Mouse (Mus musculus): Measurements from ENCODE around the gene Nptn.

Gene Nptn

GRCm38 (mm10) chr9:58657735-58658512 lies 75.9 kb downstream of the Nptn start:
- no peak for DNase-seq

GRCm38 (mm10) chr9:58658596-58659309 lies 76.7 kb downstream of the Nptn start:
- DNase-seq: no peak

- DNase-seq: no peak
Observed at GRCm38 (mm10) chr9:58659331-58659730, 77.3 kb downstream of the Nptn start.

GRCm38 (mm10) chr9:58659989-58660388 lies 77.9 kb downstream of the Nptn start:
- no peak for DNase-seq

- DNase-seq: no peak
Observed at GRCm38 (mm10) chr9:58660673-58661072, 78.6 kb downstream of the Nptn start.

GRCm38 (mm10) chr9:58662007-58662406 lies 80.0 kb downstream of the Nptn start:
- no peak for DNase-seq

GRCm38 (mm10) chr9:58662791-58663190 lies 80.8 kb downstream of the Nptn start:
- DNase-seq: no peak

- no peak for DNase-seq
Observed at GRCm38 (mm10) chr9:58665492-58665891, 83.5 kb downstream of the Nptn start.

- DNase-seq: no peak
Observed at GRCm38 (mm10) chr9:58666191-58666590, 84.2 kb downstream of the Nptn start.

GRCm38 (mm10) chr9:58667244-58667643 lies 85.2 kb downstream of the Nptn start:
- DNase-seq: no peak

GRCm38 (mm10) chr9:58668171-58668570 lies 86.1 kb downstream of the Nptn start:
- DNase-seq: no peak

GRCm38 (mm10) chr9:58669071-58669470 lies 87.0 kb downstream of the Nptn start:
- no peak for DNase-seq

GRCm38 (mm10) chr9:58669819-58670218 lies 87.8 kb downstream of the Nptn start:
- no peak for DNase-seq

GRCm38 (mm10) chr9:58672474-58672873 lies 90.4 kb downstream of the Nptn start:
- no peak for DNase-seq

- no peak for DNase-seq
Observed at GRCm38 (mm10) chr9:58674736-58675135, 92.7 kb downstream of the Nptn start.

- DNase-seq: no peak
Observed at GRCm38 (mm10) chr9:58675371-58675770, 93.3 kb downstream of the Nptn start.

GRCm38 (mm10) chr9:58681411-58681810 lies 99.4 kb downstream of the Nptn start:
- no peak for DNase-seq

- DNase-seq: no peak
Observed at GRCm38 (mm10) chr9:58682106-58682505, 100.1 kb downstream of the Nptn start.

GRCm38 (mm10) chr9:58683372-58683771 lies 101.3 kb downstream of the Nptn start:
- DNase-seq: no peak

- DNase-seq: no peak
Observed at GRCm38 (mm10) chr9:58685290-58685689, 103.2 kb downstream of the Nptn start.

- no peak for DNase-seq
Observed at GRCm38 (mm10) chr9:58688076-58688475, 106.0 kb downstream of the Nptn start.

- DNase-seq: no peak
Observed at GRCm38 (mm10) chr9:58690701-58691100, 108.7 kb downstream of the Nptn start.

- no peak for DNase-seq
Observed at GRCm38 (mm10) chr9:58691471-58691870, 109.4 kb downstream of the Nptn start.

GRCm38 (mm10) chr9:58698486-58698885 lies 116.4 kb downstream of the Nptn start:
- DNase-seq: no peak

Measured in thymus, postnatal 25 days (tissue).